Mouse (Mus musculus) heart, postnatal 0 days (tissue): Measurements from ENCODE around the gene Sez6l. TPM values are rescaled to one million over a fixed set of nuclear protein-coding genes. Genes with fewer than 3 reads are reported as not detected.
A peak's percentile ranks its signal among the peaks of the same experiment; 100 is the strongest.

Source experiments
- ATAC-seq: fragments of 200-750 bp; cut with Nextera tagmentation; 2 replicates; pipeline ENCODE4 v1.8.0; 2017; ENCODE audit warnings: low read depth, moderate number of reproducible peaks, moderate library complexity; ENCODE audit not compliant: insufficient read depth
- DNase-seq: peaks from one replicate; pipeline ENCODE4 v3.0.0-alpha.2; 2016; ENCODE audit warnings: low spot score
- H3K27ac ChIP-seq: fragments of 300-500 bp; sonication (generic); 2 replicates; pipeline ENCODE4 v1.5.1; 2014; ENCODE audit warnings: low read depth, mild to moderate bottlenecking
- H3K27me3 ChIP-seq: fragments of 300-500 bp; sonication (generic); 2 replicates; pipeline ENCODE4 v1.6.1; 2014; ENCODE audit warnings: low read length, mixed read lengths; ENCODE audit not compliant: control insufficient read depth, insufficient read depth
- H3K36me3 ChIP-seq: fragments of 300-500 bp; sonication (generic); replicated peaks from 2 replicates; pipeline ENCODE4 v1.6.1; 2014; ENCODE audit warnings: low read length, mixed read lengths; ENCODE audit not compliant: control insufficient read depth, insufficient read depth
- H3K4me1 ChIP-seq: fragments of 300-500 bp; sonication (generic); 2 replicates; pipeline ENCODE4 v1.6.1; 2014; ENCODE audit warnings: antibody characterized with exemption; ENCODE audit not compliant: control insufficient read depth, insufficient read depth
- H3K4me2 ChIP-seq: fragments of 300-500 bp; sonication (generic); 2 replicates; pipeline ENCODE4 v1.6.1; 2014; ENCODE audit warnings: low read depth, mild to moderate bottlenecking, low read length, moderate library complexity
- H3K4me3 ChIP-seq: fragments of 300-500 bp; sonication (generic); 2 replicates; pipeline ENCODE4 v1.5.1; 2014; ENCODE audit warnings: low read depth, low read length
- H3K9ac ChIP-seq: fragments of 300-500 bp; sonication (generic); replicated peaks from 2 replicates; pipeline ENCODE4 v1.6.1; 2014; ENCODE audit warnings: low read depth, low read length, mixed read lengths
- H3K9me3 ChIP-seq: fragments of 300-500 bp; sonication (generic); replicated peaks from 2 replicates; pipeline ENCODE4 v1.6.1; 2016; ENCODE audit warnings: low read length; ENCODE audit not compliant: control insufficient read depth
- CTCF ChIP-seq: IDR thresholded peaks from 2 replicates; pipeline ENCODE4 v1.5.1; 2016; ENCODE audit warnings: antibody characterized with exemption, control low read depth, low read depth
- EP300 ChIP-seq: IDR thresholded peaks from 2 replicates; pipeline ENCODE4 v1.6.1; 2016; ENCODE audit warnings: antibody characterized with exemption, low read depth
- WGBS: fragments of 180-500 bp; shearing (Covaris S2); extraction: QIAGEN DNeasy Blood & Tissue Kit; methylation state at CpG from one replicate; pipeline ENCODE4 v1.1.7; 2014; 5-methylcytosine and 5-hydroxymethylcytosine counted together
- polyA plus RNA-seq: library from polyadenylated mRNA; unstranded; fragments of >200 nt; fragmentation: Nextera tagmentation; extraction: Ambion mirVana; gene quantifications from 2 replicates; pipeline ENCODE4 v1.2.1, GENCODE M21; 2015
- total RNA-seq: library from RNA; depleted of rRNA; stranded (reverse); fragments of >200 nt; gene quantifications from 2 replicates; pipeline ENCODE4 v1.2.3, GENCODE M21; 2014; ENCODE audit warnings: low replicate concordance

Gene Sez6l
- total and polyA plus RNA-seq, 2 experiments from 2014 or later: 0.10 TPM; not detected in 1

DNA sequence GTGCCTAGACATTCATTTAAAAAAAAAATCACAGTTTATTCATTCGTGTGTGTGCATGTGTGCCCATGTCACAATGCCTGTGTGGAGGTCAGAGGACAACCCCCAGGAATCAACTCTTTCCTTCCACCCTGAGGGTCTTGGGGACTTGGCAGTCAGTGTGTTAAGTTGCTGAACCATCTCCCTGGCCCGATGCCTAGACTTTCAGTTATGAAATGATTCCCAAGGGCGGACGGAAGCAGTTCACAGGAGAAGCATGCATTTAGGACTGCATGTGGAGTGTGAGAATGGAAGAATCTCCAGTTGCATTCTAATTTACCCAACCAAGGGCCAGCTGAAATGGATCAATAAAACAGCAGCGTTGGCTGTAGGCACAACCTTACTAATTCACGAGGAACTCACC lies 110.7 kb downstream of the Sez6l start:
- no peaks in the 10 kb centered on the region for H3K4me1 ChIP-seq
- no peak for DNase-seq
- no peaks in the 10 kb centered on the region for H3K36me3 ChIP-seq
- no peak overlapping the region for H3K9ac ChIP-seq
- H3K4me2 ChIP-seq: no peak overlapping the region
- peaks cover 41% of the 10 kb centered on the region for H3K27me3 ChIP-seq
- H3K9me3 ChIP-seq: no peaks in the 10 kb centered on the region
- no peak overlapping the region for H3K4me3 ChIP-seq
- ATAC-seq: no peak
- WGBS: 39% methylated on average over 6 of the region's 6 CpGs
- no peak overlapping the region for H3K27ac ChIP-seq
- no peak for TF ChIP-seq EP300
- no peak for TF ChIP-seq CTCF

DNA sequence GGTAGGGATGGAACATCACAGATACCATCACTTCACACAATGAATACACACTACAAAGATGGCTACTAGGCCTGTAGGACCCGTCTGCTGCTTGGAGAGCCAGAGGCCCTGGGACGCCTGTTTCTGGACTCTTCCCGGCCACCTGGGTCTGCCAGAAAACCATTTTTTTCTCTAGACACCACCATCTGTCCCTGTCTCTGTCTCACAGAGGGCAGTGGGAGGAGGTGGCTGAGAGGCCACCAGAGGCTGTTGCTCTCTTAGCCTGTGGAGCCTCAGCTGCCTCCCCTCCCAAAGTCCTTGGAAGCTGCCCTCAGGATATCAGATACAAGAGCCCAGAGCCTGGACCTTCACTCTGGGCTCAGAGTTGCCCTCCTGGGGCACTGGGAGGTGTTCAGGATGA lies 117.1 kb downstream of the Sez6l start:
- 56% methylated on average over 3 of the region's 3 CpGs for WGBS
- no peak for DNase-seq
- no peak overlapping the region for H3K4me3 ChIP-seq
- H3K27ac ChIP-seq: no peak overlapping the region
- ATAC-seq: no peak
- H3K9me3 ChIP-seq: no peaks in the 10 kb centered on the region
- H3K4me2 ChIP-seq: no peak overlapping the region
- no peaks in the 10 kb centered on the region for H3K4me1 ChIP-seq
- TF ChIP-seq CTCF: no peak
- no peak for TF ChIP-seq EP300
- H3K27me3 ChIP-seq: peaks cover 78% of the 10 kb centered on the region
- no peaks in the 10 kb centered on the region for H3K36me3 ChIP-seq
- H3K9ac ChIP-seq: no peak overlapping the region

- WGBS: 54% methylated on average over 12 of the region's 12 CpGs
These were observed 121.9 kb downstream of the Sez6l start for GRCm38 (mm10) chr5:112454966-112455555.

DNA sequence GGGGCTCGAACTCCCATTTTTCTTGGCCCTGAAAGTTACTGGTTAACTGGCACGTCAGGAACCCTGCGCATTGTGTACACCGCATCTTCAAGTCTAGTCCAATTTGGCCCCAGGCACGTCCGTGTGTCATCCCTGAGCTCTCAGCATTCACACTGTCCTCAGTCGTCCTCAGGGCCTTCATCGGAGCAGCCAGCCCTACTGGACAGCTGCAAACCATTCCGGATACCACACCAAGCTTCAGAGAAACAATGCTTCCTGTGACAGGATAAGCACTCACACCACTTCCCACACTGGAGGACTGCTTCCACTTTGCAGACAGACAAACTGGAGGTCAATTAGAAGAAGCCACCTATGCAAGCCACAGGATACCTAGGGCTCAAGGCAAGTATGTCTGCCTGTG lies 123.9 kb downstream of the Sez6l start:
- DNase-seq (peak; percentile 10), ATAC-seq (no peak)
- Histone ChIP-seq H3K27ac (no peak overlapping the region), H3K36me3 (no peaks in the 10 kb centered on the region), H3K4me3 (no peak overlapping the region), H3K4me1 (no peaks in the 10 kb centered on the region), H3K27me3 (peaks cover 83% of the 10 kb centered on the region), H3K9me3 (no peaks in the 10 kb centered on the region), H3K4me2 (no peak overlapping the region), H3K9ac (no peak overlapping the region)
- TF ChIP-seq EP300: no peak
- no peak for TF ChIP-seq CTCF
- WGBS: 52% methylated on average over 9 of the region's 9 CpGs

More at GRCm38 (mm10) chr5:112454966-112455555, 121.9 kb downstream of the Sez6l start:
- no peak overlapping the region for H3K4me3 ChIP-seq
- H3K27me3 ChIP-seq: peaks cover 86% of the 10 kb centered on the region
- H3K4me1 ChIP-seq: no peaks in the 10 kb centered on the region
- H3K27ac ChIP-seq: no peak overlapping the region
- H3K36me3 ChIP-seq: no peaks in the 10 kb centered on the region
- H3K9me3 ChIP-seq: no peaks in the 10 kb centered on the region
- no peak overlapping the region for H3K4me2 ChIP-seq
- TF ChIP-seq EP300 (no peak), CTCF (peak; percentile 47)
- DNase-seq (no peak), ATAC-seq (no peak)
- no peak overlapping the region for H3K9ac ChIP-seq

DNA sequence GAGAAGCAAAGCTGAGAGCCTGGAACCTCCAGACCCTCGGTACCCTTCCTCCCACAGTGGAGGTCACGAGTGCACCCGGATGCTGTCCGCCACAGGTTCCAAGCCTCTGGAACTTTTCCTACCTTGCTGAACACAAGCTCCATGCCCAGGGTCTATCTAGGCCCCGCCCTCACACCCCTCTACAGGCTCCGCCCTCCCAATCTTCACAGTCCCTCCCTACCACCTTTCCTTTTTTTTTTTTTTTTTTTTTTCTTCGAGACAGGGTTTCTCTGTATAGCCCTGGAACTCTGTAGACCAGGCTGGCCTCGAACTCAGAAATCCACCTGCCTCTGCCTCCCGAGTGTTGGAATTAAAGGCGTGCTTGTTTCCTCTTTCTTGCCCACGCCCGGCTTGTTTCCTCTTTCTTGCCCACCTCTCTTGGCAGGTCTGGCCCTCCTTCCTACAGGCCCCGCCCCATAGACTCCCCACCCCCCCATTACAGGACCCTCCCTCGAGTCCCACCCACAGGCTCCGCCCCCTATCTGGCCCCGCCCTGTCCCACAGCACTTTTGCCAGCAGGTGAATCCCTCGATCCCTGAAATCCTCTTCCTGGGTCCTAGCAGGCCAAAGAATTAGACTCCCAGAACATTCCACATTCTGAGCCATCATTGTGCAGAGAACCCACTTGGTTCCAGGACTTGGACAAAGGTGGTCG lies 128.1 kb downstream of the Sez6l start, which contains the start of gene Gm6588:
TSS of gene Gm6588 (plus strand) at position 680 of the 694 bp plus-strand sequence.
- no peak within 1 kb of the TSS for H3K4me3 ChIP-seq
- DNase-seq (no peak), ATAC-seq (no peak)
- no peak within 1 kb of the TSS for H3K27ac ChIP-seq
- no peaks in the 10 kb centered on the region for H3K9me3 ChIP-seq
- TF ChIP-seq CTCF (no peak), EP300 (no peak)
- H3K36me3 ChIP-seq: no peaks in the 10 kb centered on the region
- H3K4me1 ChIP-seq: no peaks in the 10 kb centered on the region
- H3K27me3 ChIP-seq: peaks cover 76% of the 10 kb centered on the region
- no peak within 1 kb of the TSS for H3K9ac ChIP-seq
- H3K4me2 ChIP-seq: no peak within 1 kb of the TSS
- 50% methylated on average over 18 of the region's 18 CpGs for WGBS

GRCm38 (mm10) chr5:112438535-112438934 lies 138.4 kb downstream of the Sez6l start:
- no peak overlapping the region for H3K9ac ChIP-seq
- no peaks in the 10 kb centered on the region for H3K9me3 ChIP-seq
- no peak overlapping the region for H3K27ac ChIP-seq
- H3K4me1 ChIP-seq: no peaks in the 10 kb centered on the region
- no peak overlapping the region for H3K4me3 ChIP-seq
- peaks cover 69% of the 10 kb centered on the region for H3K27me3 ChIP-seq
- no peaks in the 10 kb centered on the region for H3K36me3 ChIP-seq
- TF ChIP-seq EP300 (no peak), CTCF (no peak)
- no peak overlapping the region for H3K4me2 ChIP-seq
- WGBS: 50% methylated on average over 10 of the region's 10 CpGs
- DNase-seq (no peak), ATAC-seq (no peak)
